Mouse (Mus musculus): Measurements from ENCODE around the gene Mgat3. TPM values are rescaled to one million over a fixed set of nuclear protein-coding genes. Genes with fewer than 3 reads are reported as not detected.

Gene Mgat3
- polyA plus RNA-seq, 1 experiment from 2014 or later, result 12.2 TPM

GRCm38 (mm10) chr15:80137945-80138791 is 35.4 kb upstream of the Mgat3 start:
- Histone ChIP-seq H3K27ac (ENCODE audit: low read depth, low read length) (peak overlapping the region; percentile 15; the same call in 1 of the 2 replicates), H3K9ac (ENCODE audit: low read depth, low read length) (no peak overlapping the region)

GRCm38 (mm10) chr15:80140302-80140701 is 33.2 kb upstream of the Mgat3 start:
- no peaks in the 10 kb centered on the region for H3K36me3 ChIP-seq (ENCODE audit: control insufficient read depth, insufficient read depth)
- WGBS, result 55% methylated on average over 2 of the region's 2 CpGs
- no peaks in the 10 kb centered on the region for H3K27me3 ChIP-seq (replicated peaks; ENCODE audit: control insufficient read depth, insufficient read depth, low read length)
- 0 out of 2 replicates have a peak, but pooled peaks cover 3% of the 10 kb centered on the region for H3K4me1 ChIP-seq (replicated peaks; ENCODE audit: control insufficient read depth, insufficient read depth, low read length)
- H3K9me3 ChIP-seq (ENCODE audit: control insufficient read depth), result no peaks in the 10 kb centered on the region
- no peak for TF ChIP-seq CTCF (IDR thresholded peaks at IDR 0.05; ENCODE audit: low read depth)
- no peak overlapping the region for H3K9ac ChIP-seq (ENCODE audit: low read depth, low read length)
- no peak for ATAC-seq
- peak overlapping the region; percentile 54; the same call in 1 of the 2 replicates for H3K27ac ChIP-seq (ENCODE audit: low read depth, low read length)
- no peak overlapping the region for H3K4me2 ChIP-seq (replicated peaks; ENCODE audit: low read depth)
- no peak overlapping the region for H3K4me3 ChIP-seq (ENCODE audit: low read depth, low read length)

More at GRCm38 (mm10) chr15:80137945-80138791, 35.4 kb upstream of the Mgat3 start:
- WGBS, result 64% methylated on average over 17 of the region's 17 CpGs
- Histone ChIP-seq H3K4me1 (replicated peaks; ENCODE audit: control insufficient read depth, insufficient read depth, low read length) (peaks cover 12% of the 10 kb centered on the region), H3K9me3 (ENCODE audit: control insufficient read depth) (no peaks in the 10 kb centered on the region), H3K27me3 (replicated peaks; ENCODE audit: control insufficient read depth, insufficient read depth, low read length) (no peaks in the 10 kb centered on the region), H3K36me3 (ENCODE audit: control insufficient read depth, insufficient read depth) (no peaks in the 10 kb centered on the region), H3K4me3 (ENCODE audit: low read depth, low read length) (no peak overlapping the region), H3K4me2 (replicated peaks; ENCODE audit: low read depth) (no peak overlapping the region)
- ATAC-seq, result no peak
- TF ChIP-seq CTCF (IDR thresholded peaks at IDR 0.05; ENCODE audit: low read depth), result 0 out of 2 replicates have a peak, but pooled peaks have one; percentile 27

- H3K27ac ChIP-seq (ENCODE audit: low read depth, low read length), result 0 out of 2 replicates have a peak overlapping the region, but pooled peaks have one; percentile 5
- H3K36me3 ChIP-seq (ENCODE audit: control insufficient read depth, insufficient read depth), result no peaks in the 10 kb centered on the region
- H3K4me3 ChIP-seq (ENCODE audit: low read depth, low read length), result no peak overlapping the region
- no peaks in the 10 kb centered on the region for H3K27me3 ChIP-seq (replicated peaks; ENCODE audit: control insufficient read depth, insufficient read depth, low read length)
- H3K9ac ChIP-seq (ENCODE audit: low read depth, low read length), result no peak overlapping the region
- WGBS, result 53% methylated on average over 3 of the region's 3 CpGs
- H3K4me1 ChIP-seq (replicated peaks; ENCODE audit: control insufficient read depth, insufficient read depth, low read length), result 0 out of 2 replicates have a peak, but pooled peaks cover 3% of the 10 kb centered on the region
- no peak overlapping the region for H3K4me2 ChIP-seq (replicated peaks; ENCODE audit: low read depth)
- TF ChIP-seq CTCF (IDR thresholded peaks at IDR 0.05; ENCODE audit: low read depth), result no peak
- H3K9me3 ChIP-seq (ENCODE audit: control insufficient read depth), result no peaks in the 10 kb centered on the region
- no peak for ATAC-seq
These were observed 32.6 kb upstream of the Mgat3 start for GRCm38 (mm10) chr15:80140878-80141277.

GRCm38 (mm10) chr15:80142130-80142529 is 31.4 kb upstream of the Mgat3 start:
- Histone ChIP-seq H3K27ac (ENCODE audit: low read depth, low read length) (no peak overlapping the region), H3K4me2 (replicated peaks; ENCODE audit: low read depth) (no peak overlapping the region), H3K36me3 (ENCODE audit: control insufficient read depth, insufficient read depth) (no peaks in the 10 kb centered on the region), H3K4me1 (replicated peaks; ENCODE audit: control insufficient read depth, insufficient read depth, low read length) (0 out of 2 replicates have a peak, but pooled peaks cover 3% of the 10 kb centered on the region), H3K9ac (ENCODE audit: low read depth, low read length) (no peak overlapping the region), H3K27me3 (replicated peaks; ENCODE audit: control insufficient read depth, insufficient read depth, low read length) (no peaks in the 10 kb centered on the region), H3K9me3 (ENCODE audit: control insufficient read depth) (no peaks in the 10 kb centered on the region), H3K4me3 (ENCODE audit: low read depth, low read length) (no peak overlapping the region)
- ATAC-seq, result no peak
- 98% methylated on average over 3 of the region's 3 CpGs for WGBS
- peak; percentile 56 for TF ChIP-seq CTCF (IDR thresholded peaks at IDR 0.05; ENCODE audit: low read depth)

- H3K4me1 ChIP-seq (replicated peaks; ENCODE audit: control insufficient read depth, insufficient read depth, low read length), result 0 out of 2 replicates have a peak, but pooled peaks cover 3% of the 10 kb centered on the region
- H3K4me3 ChIP-seq (ENCODE audit: low read depth, low read length), result no peak overlapping the region
- TF ChIP-seq CTCF (IDR thresholded peaks at IDR 0.05; ENCODE audit: low read depth), result no peak
- no peak overlapping the region for H3K27ac ChIP-seq (ENCODE audit: low read depth, low read length)
- ATAC-seq, result no peak
- H3K27me3 ChIP-seq (replicated peaks; ENCODE audit: control insufficient read depth, insufficient read depth, low read length), result no peaks in the 10 kb centered on the region
- H3K4me2 ChIP-seq (replicated peaks; ENCODE audit: low read depth), result no peak overlapping the region
- whole genome bisulfite sequencing, result 87% methylated on average over 6 of the region's 6 CpGs
- H3K36me3 ChIP-seq (ENCODE audit: control insufficient read depth, insufficient read depth), result peaks cover 4% of the 10 kb centered on the region; the same call in 1 of the 2 replicates
- no peaks in the 10 kb centered on the region for H3K9me3 ChIP-seq (ENCODE audit: control insufficient read depth)
- no peak overlapping the region for H3K9ac ChIP-seq (ENCODE audit: low read depth, low read length)
These were observed 29.8 kb upstream of the Mgat3 start for GRCm38 (mm10) chr15:80143760-80144159.

DNA sequence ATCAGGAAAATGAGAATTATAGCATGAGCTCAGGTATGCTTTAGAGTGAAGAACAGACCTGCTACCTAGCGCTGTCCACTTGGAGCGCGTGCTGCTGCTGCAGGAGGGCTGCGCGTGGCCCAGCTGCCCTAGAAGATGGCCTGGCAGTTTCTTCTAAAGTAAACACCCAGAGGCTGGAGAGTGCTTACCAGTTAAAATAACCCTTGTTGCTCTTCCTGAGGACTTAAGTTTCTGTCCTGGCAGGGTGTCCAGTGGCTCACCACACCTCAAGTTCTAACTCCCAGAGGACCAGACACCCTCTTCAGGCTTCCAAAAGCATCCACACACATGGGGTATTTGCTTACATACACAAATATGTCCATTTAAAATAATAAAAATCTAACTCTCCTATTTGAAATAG is 28.1 kb upstream of the Mgat3 start:
- Histone ChIP-seq H3K4me2 (replicated peaks; ENCODE audit: low read depth) (no peak overlapping the region), H3K36me3 (ENCODE audit: control insufficient read depth, insufficient read depth) (peaks cover 16% of the 10 kb centered on the region; the same call in 1 of the 2 replicates), H3K27me3 (replicated peaks; ENCODE audit: control insufficient read depth, insufficient read depth, low read length) (no peaks in the 10 kb centered on the region), H3K9me3 (ENCODE audit: control insufficient read depth) (no peaks in the 10 kb centered on the region), H3K9ac (ENCODE audit: low read depth, low read length) (no peak overlapping the region), H3K4me1 (replicated peaks; ENCODE audit: control insufficient read depth, insufficient read depth, low read length) (no peaks in the 10 kb centered on the region), H3K27ac (ENCODE audit: low read depth, low read length) (no peak overlapping the region), H3K4me3 (ENCODE audit: low read depth, low read length) (no peak overlapping the region)
- TF ChIP-seq CTCF (IDR thresholded peaks at IDR 0.05; ENCODE audit: low read depth), result no peak
- ATAC-seq, result no peak
- 83% methylated on average over 5 of the region's 5 CpGs for WGBS

All from intestine, postnatal 0 days (tissue).